Mouse (Mus musculus) brain, embryonic 14.5 days (tissue): ENCODE data around the gene Nckap1.

Source experiments
- CTCF ChIP-seq: fragments of 200-500 bp; IDR thresholded peaks from 2 replicates; pipeline ENCODE4 v1.5.1; 2012; ENCODE audit warnings: inconsistent platforms, mild to moderate bottlenecking, moderate library complexity, borderline replicate concordance; ENCODE audit not compliant: insufficient read depth, insufficient read length; ENCODE audit errors: extremely low read depth
- POLR2A ChIP-seq: fragments of 200-500 bp; IDR thresholded peaks from 2 replicates; pipeline ENCODE4 v1.6.1; 2012; ENCODE audit warnings: mild to moderate bottlenecking, inconsistent platforms, borderline replicate concordance; ENCODE audit not compliant: poor library complexity, insufficient read depth, insufficient read length, severe bottlenecking; ENCODE audit errors: extremely low read depth

DNA sequence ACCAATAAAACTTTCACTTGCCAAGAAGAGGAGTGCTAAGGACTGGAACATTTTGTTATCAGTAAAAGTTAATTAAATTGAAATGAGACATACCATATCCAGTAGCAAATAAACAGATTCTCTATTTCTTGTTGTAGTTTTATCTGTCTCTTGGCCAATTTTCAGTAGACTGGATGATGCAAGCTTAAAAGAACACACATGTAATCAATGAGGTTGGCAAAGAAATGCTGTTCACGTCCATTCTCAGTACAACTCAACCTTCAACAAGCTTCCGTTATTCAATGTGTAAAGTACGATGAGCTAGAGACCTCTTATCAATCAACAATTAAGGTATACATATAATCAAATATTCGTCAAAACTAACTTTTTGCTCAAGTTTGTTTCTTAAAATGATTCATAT is 79.0 kb downstream of the Nckap1 start:
- TF ChIP-seq POLR2A: no peak
- no peak for TF ChIP-seq CTCF
